In genomic region chr5:121384757-121385460, GRCm38 (mm10) we compare ENCODE assay signal across 8 mouse cellular contexts. TPM values are rescaled to one million over a fixed set of nuclear protein-coding genes. Genes with fewer than 3 reads are reported as not detected.
DNase-seq lines count a peak whose midpoint lies in the region; ATAC-seq and TF ChIP-seq lines count a peak whose summit lies in the region.

No protein-coding gene starts in this region.

- no peaks in the 10 kb centered on the region for H3K27me3 ChIP-seq in testis, adult 2 months (ENCODE audit: control insufficient read depth, insufficient read depth, low read length)
- H3K27me3 ChIP-seq in heart, embryonic 13.5 days (replicated peaks): no peaks in the 10 kb centered on the region

- WGBS in heart, embryonic 13.5 days: 1% methylated on average over 44 of the region's 47 CpGs

- no peak for TF ChIP-seq CTCF in testis, adult 2 months (IDR thresholded peaks at IDR 0.05; ENCODE audit: control insufficient read depth, insufficient read depth, insufficient replicate concordance, low read depth, low read length)

- H3K36me3 ChIP-seq in testis, adult 2 months (ENCODE audit: control insufficient read depth, insufficient read depth, low read length): peaks cover 6% of the 10 kb centered on the region
- H3K36me3 ChIP-seq in heart, embryonic 13.5 days: peaks cover 37% of the 10 kb centered on the region

- H3K4me1 ChIP-seq in testis, adult 2 months (ENCODE audit: control insufficient read depth, insufficient read depth, low read length): peaks cover 13% of the 10 kb centered on the region
- H3K4me1 ChIP-seq in heart, embryonic 13.5 days: peaks cover 39% of the 10 kb centered on the region

- peak; percentile 76 for ATAC-seq in heart, embryonic 13.5 days (ENCODE audit: extremely low read depth, insufficient number of reproducible peaks, low FRiP score, low TSS enrichment)

- H3K9ac ChIP-seq in heart, embryonic 13.5 days: peak overlapping the region; percentile 92

- DNase-seq in testis, postnatal 10 days (ENCODE audit: low spot score): no peak
- peak; percentile 68 for DNase-seq in embryo, embryonic 9.5 days (ENCODE audit: extremely low spot score)
- peak; percentile 46 to 49 for DNase-seq in layer of hippocampus, adult 8-10 months (ENCODE audit: low spot score in 2 of 2)
- peak; percentile 67 to 70 for DNase-seq in lung, postnatal 4 days
- DNase-seq in right cerebral cortex, adult 2 months (ENCODE audit: low spot score in 2 of 2): peak; percentile 63 to 68
- no peak for DNase-seq in cerebellum, adult 11 months

- peak overlapping the region; percentile 97 for H3K4me3 ChIP-seq in testis, adult 2 months (ENCODE audit: control insufficient read depth, low read depth, low read length)
- H3K4me3 ChIP-seq in heart, embryonic 13.5 days: peak overlapping the region; percentile 79

- H3K4me2 ChIP-seq in heart, embryonic 13.5 days: peak overlapping the region; percentile 82

- peak overlapping the region; percentile 99 for H3K27ac ChIP-seq in testis, adult 2 months (ENCODE audit: control insufficient read depth, insufficient read depth, low read depth, low read length)
- peak overlapping the region; percentile 95 for H3K27ac ChIP-seq in heart, embryonic 13.5 days (replicated peaks)

- H3K9me3 ChIP-seq in heart, embryonic 13.5 days: peaks cover 4% of the 10 kb centered on the region; the same call in 1 of the 2 replicates

- TF ChIP-seq POLR2A in testis, adult 2 months (IDR thresholded peaks at IDR 0.05; ENCODE audit: control insufficient read depth, low read depth, low read length): no peak

RNA-seq across cellular contexts. Expression of gene Trafd1, which starts 0.5 kb away (rescaled TPM):
- 334 and 348 TPM in 2 replicates for polyA plus RNA-seq in testis, adult 2 months (2012; rRNA removed)
- 69.5 and 76.5 TPM in 2 replicates for polyA plus RNA-seq in heart, embryonic 13.5 days (2015; fragmentation: Nextera tagmentation; extraction: Ambion mirVana)
- total RNA-seq in layer of hippocampus, adult 8-10 months (2022): 10 to 100 TPM; 71.6 to 88.3 (median 78.0) TPM

RNA-seq across cellular contexts. Expression of gene Naa25, which starts 12.8 kb away (rescaled TPM):
- polyA plus RNA-seq in testis, adult 2 months (2012; rRNA removed): 26.4 and 27.7 TPM in 2 replicates
- 30.4 and 34.7 TPM in 2 replicates for polyA plus RNA-seq in heart, embryonic 13.5 days (2015; fragmentation: Nextera tagmentation; extraction: Ambion mirVana)
- total RNA-seq in layer of hippocampus, adult 8-10 months (2022): 10 to 100 TPM; 36.6 to 45.8 (median 38.1) TPM

Comparison
In these comparisons a context has a peak if more than half of its experiments do, and no peak if none do; other contexts are left out.
1. DNase-seq: peak in embryo, embryonic 9.5 days (single experiment), layer of hippocampus, adult 8-10 months (2 of 2), lung, postnatal 4 days (2 of 2) and right cerebral cortex, adult 2 months (2 of 2); none in testis, postnatal 10 days (single experiment) and cerebellum, adult 11 months (single experiment).